Mouse (Mus musculus): ENCODE data around the gene Kdelc1. TPM values are rescaled to one million over a fixed set of nuclear protein-coding genes. Genes with fewer than 3 reads are reported as not detected.
A peak's percentile ranks its signal among the peaks of the same experiment; 100 is the strongest.

Gene Kdelc1
- 1 to 10 TPM; 9.1 to 9.3 TPM for total RNA-seq (2021)
- long read RNA-seq, experiment 1, transcript Kdelc1-202 (10 exons, 2,359 nt) = major isoform, 7 of 10 reads
- long read RNA-seq, experiment 1, partial matches to known transcripts = 1 of 10 reads
- long read RNA-seq, experiment 1, other reads (novel, unspliced or antisense) = 1 of 10 reads
- long read RNA-seq, experiment 2, transcript Kdelc1-202 (10 exons, 2,359 nt) = major isoform, 7 of 9 reads
- long read RNA-seq, experiment 2, partial matches to known transcripts = 0 of 9 reads
- long read RNA-seq, experiment 2, other reads (novel, unspliced or antisense) = 2 of 9 reads

DNA sequence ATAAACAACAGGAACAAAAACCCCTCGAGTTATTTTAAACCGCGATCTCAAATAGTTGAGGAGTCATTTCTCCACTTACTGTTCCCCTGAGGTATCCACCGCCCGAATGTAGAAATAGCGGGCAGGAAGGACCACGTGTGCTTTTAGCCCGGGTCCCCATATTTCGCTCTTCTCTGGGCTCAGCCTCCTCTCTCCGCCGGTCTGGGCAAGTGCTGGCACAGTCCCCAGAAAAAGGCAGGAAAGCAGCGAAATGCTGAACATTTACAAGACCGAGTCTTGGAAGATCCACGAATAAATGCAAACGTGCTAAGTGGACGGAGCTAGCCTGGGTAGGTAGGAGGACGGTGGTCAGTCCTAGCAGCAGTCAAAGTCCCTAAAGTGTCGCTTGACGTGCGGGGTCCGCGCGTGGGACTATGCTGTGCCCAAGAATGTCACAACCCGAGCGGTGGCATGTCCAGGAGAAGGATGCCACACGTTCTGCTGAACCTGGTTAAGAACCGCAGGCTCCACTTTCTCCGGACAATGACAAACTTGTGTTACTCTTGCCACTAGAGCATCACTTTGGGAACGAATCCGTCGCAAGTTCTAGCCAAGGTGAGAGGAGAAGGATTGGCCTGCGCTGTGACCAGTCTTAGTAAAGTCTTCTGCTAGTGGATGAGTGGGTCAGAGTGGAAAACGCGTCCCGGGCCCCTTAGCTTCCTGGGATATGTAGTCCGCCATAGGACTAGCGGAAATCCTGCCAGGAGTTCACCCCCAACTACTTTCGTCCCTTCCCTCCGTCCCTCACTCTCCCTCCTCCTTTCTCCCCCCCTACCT lies at the start of gene Kdelc1, which contains the start of gene Bivm:
Gene Kdelc1 (minus strand): TSS at position 570 of the 816 bp plus-strand sequence.
Gene Bivm (plus strand): TSS at position 719 of the 816 bp plus-strand sequence.
- intact Hi-C loops (cut with DNase I; ENCODE audit: low total_unique reads) = no loop called here
- DNase-seq = peak; percentile 90

DNA sequence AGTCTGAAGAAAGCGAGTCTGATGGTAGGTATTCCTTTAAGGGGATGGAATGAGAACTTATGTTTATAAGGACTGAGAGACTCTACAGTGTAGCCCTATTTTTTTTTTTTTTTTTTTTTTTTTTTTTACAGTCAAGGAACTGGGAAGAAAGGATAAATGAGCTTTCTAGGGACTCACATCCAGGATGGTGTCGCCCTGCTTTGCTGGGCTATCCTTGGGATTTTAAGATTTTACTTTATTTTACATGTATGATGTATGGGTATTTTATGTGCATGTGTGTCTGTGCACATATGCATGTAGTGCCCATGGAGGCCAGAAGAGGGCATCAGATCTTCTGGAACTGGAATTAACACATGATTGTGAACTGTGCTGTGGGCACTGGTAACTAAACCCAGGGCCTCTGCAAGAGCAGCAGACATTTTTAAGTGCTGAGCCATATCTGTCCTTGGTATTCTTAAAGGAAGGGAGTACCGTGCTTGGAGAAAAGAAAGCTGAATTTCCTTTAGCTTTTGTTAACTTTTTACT lies 49.3 kb upstream of the Kdelc1 start:
- intact Hi-C loops (cut with DNase I; ENCODE audit: low total_unique reads) = no loop called here
- DNase-seq = no peak

DNA sequence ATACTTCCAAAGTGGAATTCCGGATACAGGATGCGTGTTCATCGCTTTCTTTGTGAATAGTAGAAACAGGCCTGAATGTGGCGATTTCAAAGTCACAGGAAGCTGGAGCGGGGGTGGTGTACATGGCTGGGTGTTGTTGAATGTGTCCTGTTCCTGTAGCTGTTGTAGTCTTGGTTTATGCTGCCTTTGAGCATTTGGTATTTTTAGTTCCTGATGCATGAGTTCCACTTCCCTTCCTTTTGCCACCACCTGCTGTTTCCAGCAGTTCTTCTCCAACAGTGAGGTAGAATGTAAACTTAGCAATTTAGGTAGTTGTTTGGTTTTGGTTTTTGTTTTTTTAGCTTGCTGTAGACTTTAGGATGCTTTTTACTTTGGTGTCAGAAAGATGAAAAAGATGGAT lies 43.8 kb upstream of the Kdelc1 start:
- intact Hi-C loops (cut with DNase I; ENCODE audit: low total_unique reads) = no loop called here
- no peak for DNase-seq

DNA sequence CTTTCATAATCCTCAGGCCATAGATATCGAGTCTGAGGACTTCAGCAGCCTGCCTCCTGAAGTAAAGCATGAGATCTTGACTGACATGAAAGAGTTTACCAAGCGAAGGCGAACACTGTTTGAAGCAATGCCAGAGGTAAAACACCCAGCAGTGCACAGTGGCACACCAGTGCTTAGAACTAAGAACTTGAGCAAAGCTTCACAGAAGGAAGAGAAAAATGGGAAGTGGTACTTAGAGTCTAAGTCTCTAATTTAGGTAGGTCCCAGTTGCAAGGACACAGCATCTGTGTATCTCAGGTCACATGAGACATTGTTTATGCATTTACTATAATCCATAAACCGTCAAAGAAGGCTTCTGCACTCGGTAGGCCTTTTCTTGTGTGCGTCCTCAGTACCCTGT lies 43.2 kb upstream of the Kdelc1 start:
- intact Hi-C loops (cut with DNase I; ENCODE audit: low total_unique reads) = no loop called here
- no peak for DNase-seq

DNA sequence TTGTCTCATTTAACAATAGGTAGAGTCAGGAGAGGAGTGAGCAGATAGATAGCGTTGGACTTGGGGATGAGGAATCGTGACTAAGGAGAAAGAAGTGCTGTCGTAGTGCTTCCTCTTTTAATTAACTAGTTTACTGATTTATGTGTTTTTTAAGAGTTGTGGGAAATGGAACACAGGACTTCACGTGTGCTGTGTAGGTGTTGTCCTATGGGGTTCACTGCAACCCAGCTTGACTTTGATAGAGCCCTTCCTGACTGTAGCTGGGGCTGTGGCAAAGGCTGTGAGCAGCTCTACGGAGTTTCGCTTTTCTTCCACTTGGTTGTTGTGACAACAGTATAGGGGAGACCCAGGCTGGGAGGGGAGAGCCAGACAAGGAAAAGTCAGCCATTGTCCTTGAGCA lies 39.7 kb upstream of the Kdelc1 start:
- no peak for DNase-seq
- intact Hi-C loops (cut with DNase I; ENCODE audit: low total_unique reads) = no loop called here

DNA sequence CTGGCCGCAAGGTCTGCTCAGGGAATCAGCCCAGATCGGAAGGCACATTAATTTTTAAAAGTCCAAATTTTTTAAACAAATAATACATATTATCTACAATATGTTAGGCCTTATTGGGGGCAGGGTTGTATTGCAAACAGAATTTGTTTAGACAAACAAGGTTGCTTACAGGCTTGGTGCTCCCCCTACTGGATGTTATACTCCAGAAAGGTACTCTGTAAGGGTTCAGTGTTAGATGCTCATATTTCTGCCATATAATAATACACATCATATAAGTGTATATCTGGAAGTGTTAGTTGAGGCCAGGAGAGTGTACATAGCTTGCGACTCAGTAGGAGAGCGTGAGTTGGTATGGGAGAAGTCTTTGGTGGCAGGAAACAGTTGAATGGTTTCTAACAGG lies 36.7 kb upstream of the Kdelc1 start:
- intact Hi-C loops (cut with DNase I; ENCODE audit: low total_unique reads) = no loop called here
- no peak for DNase-seq

DNA sequence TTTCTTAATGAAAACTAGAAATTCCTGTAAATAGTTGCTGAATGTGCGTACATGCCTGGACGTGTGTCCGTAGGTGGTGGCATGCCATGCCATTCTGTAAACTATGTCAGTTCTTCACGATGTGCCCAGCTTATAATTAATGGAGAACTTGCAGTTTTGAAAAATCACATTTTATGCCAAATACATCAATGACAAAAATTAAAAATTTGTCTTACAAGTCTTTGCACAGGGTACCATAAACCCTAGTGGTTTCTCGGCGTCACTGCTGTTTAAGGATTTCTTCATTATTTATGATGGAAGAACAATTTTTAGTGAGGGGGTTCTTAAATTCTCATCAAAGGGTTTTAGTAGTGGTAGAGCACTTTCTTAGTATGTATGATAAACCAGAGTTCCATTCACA lies 30.1 kb upstream of the Kdelc1 start:
- no peak for DNase-seq
- intact Hi-C loops (cut with DNase I; ENCODE audit: low total_unique reads) = no loop called here

DNA sequence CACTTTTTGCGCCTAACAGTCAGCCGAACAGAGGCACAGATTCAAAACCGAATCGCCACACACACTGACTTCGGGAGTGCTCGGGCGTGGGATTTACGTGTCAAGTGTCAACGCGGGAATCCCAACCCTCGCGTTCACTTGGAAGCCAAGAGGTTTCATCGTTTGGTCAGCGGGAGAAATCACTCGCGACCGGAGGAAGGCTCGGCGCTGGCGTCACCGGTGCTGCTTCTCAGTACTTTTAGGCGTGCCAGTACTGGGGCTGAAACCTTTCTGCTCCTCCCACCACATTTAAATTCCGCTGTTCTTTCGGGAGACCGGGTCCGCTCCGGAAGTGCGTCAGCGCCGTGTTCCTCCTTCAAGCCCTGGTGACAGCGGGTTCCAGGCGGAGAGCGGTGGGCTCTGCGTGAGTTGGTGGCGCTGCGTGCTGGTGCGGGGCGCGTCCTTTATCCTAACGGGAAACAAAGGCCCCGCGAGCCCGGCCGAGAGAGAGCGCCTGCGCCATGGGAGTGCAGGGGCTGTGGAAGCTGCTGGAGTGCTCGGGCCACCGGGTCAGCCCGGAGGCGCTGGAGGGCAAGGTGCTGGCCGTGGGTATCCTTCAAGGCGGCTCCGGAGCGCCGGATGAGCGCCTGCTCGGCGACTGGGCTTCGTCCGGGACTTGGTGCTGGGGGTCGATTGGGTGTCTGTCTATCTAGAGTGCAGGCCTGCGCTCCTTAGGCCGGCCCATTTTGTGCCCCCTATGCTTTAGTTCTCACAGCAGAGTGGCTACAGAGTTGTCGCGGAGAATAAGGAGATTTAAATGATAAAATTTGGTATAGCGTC lies 29.2 kb upstream of the Kdelc1 start, which contains the start of gene Ercc5:
Gene Ercc5 (plus strand): TSS at position 182 of the 819 bp plus-strand sequence.
- DNase-seq = peak; percentile 73

DNA sequence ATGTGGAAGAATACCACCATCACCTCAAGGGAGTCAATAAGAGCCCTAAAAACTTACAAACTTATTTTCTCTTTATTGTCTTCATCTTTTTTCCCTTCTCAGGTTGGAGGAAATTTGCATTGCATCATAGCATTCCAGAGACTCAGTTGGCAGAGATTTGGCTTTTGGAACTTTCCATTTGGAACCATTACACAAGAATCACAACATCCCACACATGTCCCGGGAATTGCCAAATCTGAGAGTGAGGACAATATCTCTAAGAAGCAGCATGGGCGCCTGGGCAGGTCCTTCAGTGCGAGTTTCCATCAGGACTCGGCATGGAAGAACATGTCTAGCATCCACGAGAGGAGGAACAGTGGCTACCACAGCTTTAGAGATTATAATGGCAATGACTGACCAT lies 24.1 kb upstream of the Kdelc1 start:
- intact Hi-C loops (cut with DNase I; ENCODE audit: low total_unique reads) = no loop called here
- no peak for DNase-seq

More for the DNA sequence above, 29.2 kb upstream of the Kdelc1 start, which contains the start of gene Ercc5:
- intact Hi-C loops (cut with DNase I; ENCODE audit: low total_unique reads) = no loop called here

DNA sequence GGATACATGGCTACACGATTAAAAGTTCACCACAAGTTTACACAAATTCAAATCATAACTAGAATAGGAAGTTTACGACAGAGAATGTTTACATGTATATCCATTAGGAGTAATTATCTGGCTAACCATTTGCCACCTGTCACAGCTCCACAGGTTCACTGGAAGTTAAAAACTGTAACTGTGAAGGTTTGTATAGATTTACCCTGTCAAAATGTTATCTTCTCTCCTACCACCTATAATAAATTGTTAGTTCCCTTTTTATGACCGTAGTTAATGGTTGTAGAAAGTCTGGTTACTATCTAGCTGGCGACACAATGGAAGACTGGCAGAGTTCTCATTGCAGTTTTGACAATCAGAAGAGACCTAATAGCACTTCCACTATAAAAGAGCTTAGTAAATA lies 21.6 kb upstream of the Kdelc1 start:
- intact Hi-C loops (cut with DNase I; ENCODE audit: low total_unique reads) = no loop called here
- no peak for DNase-seq

DNA sequence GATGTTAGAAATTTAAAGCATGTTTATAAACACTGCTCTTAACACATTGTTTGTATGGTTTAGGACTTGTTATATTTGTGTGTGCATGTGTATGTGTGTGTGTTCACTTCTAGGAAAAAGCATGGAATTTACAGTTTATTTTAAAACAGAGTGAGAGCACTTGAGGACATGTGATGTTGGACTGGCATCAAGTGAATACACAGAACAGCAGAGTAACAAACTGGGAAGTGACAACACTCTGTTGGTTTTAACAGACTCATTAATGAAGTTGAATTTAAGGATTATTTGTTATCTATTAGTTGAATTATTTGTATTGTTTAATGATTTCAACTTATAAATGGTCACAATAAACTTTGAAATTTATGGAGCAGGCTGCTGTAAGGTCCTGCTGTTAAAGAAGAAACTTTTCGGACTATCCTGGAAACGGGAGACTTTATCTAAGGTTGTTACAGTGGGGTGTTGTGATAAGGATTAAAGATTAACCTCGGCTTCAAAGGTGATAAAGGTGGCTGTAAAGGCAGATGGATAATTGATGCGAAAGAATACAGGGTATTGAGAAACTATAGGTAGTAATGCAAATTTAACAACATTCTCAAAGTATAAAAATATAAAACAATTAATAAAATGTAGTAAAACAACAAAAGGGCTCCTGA lies 11.4 kb upstream of the Kdelc1 start:
- intact Hi-C loops (cut with DNase I; ENCODE audit: low total_unique reads) = no loop called here
- no peak for DNase-seq

DNA sequence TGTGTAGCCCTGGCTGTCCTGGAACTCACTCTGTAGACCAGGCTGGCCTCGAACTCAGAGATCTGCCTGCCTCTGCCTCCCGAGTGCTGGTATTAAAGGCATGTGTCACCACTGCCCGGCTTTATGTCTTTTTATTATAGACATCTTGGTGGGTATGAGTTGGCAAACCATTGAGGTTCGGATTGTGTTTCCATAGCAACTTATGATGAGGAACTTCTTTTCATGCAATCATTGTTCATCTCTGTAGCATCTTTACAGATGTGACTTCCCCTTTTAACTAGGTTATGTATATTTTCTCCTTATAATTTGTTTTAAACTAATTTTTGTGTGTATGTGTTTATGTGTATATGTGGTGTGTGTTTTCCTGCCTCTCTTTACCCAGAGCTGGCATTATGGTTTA lies 7.0 kb upstream of the Kdelc1 start:
- intact Hi-C loops (cut with DNase I; ENCODE audit: low total_unique reads) = no loop called here
- DNase-seq = no peak

DNA sequence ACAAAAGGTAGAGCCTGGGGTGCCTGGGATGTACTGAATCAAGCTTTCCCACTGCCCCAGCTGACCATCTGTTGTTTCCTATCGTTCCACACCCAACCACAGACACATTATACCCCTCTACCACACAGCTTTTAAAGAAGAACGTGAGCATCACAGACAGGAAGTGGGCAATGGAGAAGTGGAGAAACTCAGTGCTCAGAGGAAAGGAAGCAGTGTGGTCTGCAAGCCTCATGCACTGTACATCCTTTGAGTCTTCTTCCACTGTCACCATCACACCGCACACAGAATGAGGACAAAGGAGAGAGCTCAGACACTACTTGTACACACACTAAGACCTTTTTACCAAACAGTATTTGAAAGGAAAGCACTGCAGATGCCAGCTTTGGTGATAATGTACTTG lies 3.6 kb upstream of the Kdelc1 start:
- intact Hi-C loops (cut with DNase I; ENCODE audit: low total_unique reads) = no loop called here
- no peak for DNase-seq

DNA sequence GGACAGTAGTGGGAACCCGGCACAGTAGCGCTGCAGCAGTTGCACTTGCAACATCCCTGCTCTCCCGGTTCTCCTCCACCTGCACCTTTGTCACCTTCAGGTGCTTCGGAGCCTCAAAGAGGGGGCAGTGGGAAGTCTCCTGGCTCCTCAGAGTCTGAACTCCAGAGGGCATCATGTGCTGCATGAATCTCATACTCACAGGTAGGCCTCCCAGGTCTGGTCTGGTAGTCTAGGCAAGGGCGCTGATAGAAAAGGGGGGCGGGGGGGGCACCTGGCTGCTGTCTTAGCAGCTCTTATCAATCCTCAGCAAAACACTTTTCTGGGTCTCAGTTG lies 1.4 kb upstream of the Kdelc1 start:
- intact Hi-C loops (cut with DNase I; ENCODE audit: low total_unique reads) = no loop called here
- no peak for DNase-seq

DNA sequence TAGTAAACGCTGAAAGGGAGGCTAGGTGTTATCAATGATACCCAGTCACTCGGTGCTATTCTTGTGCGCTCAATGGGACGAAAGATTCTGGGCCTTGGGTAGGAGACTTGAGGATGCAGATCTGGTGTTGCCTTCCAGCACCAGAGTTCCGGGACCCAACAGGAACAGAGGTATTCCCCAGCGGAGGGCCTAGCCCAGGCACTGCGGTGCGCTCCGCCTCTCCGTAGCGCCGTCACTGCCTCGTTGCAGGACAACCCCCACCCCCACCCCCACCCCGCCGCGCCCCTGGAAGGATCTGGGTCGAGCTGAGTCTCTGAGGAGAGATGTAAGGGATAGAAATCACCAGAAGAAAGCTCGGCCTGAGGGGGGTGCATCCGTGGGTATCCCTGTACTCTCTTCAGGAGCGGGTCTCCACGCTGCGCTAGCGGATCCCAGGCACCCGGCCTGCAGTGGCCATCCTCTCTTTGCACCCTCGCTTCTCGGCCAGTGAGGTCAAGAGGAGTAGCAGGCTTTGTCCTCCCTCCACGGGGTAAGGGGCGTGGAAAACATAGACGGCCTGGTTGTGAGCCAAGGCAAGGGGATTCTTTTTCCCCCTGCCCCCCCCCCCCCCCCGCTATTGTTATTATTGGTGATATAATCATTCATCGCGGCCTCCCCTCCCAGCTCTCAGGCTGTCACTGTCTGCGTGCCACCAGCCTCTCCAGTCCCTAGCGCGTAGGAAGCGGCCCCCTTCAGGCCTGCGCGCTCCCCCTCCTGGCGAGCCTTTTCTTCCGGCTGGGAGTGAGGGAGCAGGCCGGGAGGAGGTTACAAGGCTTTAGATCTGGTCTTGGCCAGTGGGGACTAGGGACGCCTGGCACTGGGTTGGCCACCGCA lies 829 bp upstream of the Kdelc1 start:
- DNase-seq = peak; percentile 83
- intact Hi-C loops (cut with DNase I; ENCODE audit: low total_unique reads) = no loop called here

DNA sequence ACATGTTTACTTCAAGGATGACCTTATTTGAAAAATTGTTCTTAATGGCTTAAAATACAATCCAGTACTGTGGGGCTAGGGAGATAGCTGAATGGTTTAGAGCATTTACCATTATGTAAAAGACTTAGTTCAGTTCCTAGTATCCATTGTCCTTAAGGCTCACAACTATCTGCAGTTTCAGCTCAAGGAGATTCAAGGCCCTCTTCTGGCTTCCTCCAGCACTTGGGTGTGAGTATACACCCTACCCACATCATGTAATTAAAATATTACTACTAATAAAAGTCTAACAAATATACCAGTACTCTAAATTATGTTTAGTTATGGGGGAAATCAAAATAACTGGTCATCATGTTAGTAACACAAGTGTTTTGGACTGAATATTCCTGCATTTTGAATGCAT lies 1.0 kb downstream of the Kdelc1 start:
- no peak for DNase-seq
- intact Hi-C loops (cut with DNase I; ENCODE audit: low total_unique reads) = no loop called here

DNA sequence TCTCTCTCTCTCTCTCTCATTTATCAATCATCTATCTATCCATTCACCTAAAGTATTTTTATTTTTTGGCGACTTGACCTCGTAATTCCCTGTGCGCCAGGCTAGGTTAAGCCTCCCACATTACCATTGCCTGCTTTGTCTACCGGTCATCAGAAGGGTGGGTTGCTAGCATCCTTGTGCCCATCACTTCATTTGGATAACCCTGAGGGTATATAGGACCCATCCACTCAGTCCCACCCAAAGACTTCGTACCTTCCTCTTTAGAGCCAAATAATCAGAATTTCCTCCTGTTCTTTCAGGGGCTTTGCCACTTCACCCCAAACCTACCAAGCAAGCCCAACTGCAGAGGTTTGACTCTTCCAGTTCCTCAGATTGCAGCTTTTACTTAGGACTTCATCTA lies 15.7 kb downstream of the Kdelc1 start:
- intact Hi-C loops (cut with DNase I; ENCODE audit: low total_unique reads) = no loop called here

DNA sequence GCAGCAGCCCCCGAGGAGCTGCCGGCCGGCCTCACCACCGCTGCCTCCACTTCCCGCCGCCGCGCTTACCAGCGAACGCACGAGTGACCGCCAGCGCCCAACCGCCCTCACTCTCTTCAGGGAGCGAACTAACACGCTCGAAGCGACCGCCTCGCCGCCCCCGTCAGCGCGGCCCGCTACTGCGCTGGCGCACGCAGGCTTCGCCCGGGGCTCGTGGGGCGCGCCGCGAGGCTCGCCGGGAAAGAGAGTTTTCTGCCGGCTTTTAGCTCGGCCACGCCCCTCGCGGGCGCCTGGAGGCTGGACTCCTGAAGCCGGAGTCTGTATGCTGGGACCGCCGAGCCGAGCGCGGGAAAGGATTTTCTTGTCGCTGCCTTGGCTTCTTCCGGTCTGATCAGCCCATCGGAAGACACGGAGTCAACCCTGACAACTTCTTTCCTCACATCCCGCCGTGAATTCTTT lies 16.3 kb downstream of the Kdelc1 start, which contains the start of gene Tex30:
Gene Tex30 (minus strand): TSS at position 183 of the 459 bp plus-strand sequence.
- peak; percentile 94 for DNase-seq
- intact Hi-C loops (cut with DNase I; ENCODE audit: low total_unique reads) = no loop called here

More for the DNA sequence above, 15.7 kb downstream of the Kdelc1 start:
- no peak for DNase-seq

Measured in gastrocnemius, postnatal 14 days (tissue).